Mouse (Mus musculus) WW6 (cell line): Measurements from ENCODE around the gene Slc25a3.

Experiments
- DNase-seq: peaks from one replicate; pipeline ENCODE4 v3.0.0-alpha.2; 2013; ENCODE audit warnings: low read depth, low spot score

Slc25a3 gene

GRCm38 (mm10) chr10:91123828-91124822, at the start of gene Slc25a3:
Slc25a3 (minus strand) TSS chr10:91124059.
- peak; percentile 98 for DNase-seq

GRCm38 (mm10) chr10:91172329-91173100, 48.7 kb upstream of the Slc25a3 start:
- no peak for DNase-seq

GRCm38 (mm10) chr10:91171455-91172328, 47.8 kb upstream of the Slc25a3 start:
- peak; percentile 73 for DNase-seq

- DNase-seq, result no peak
These were observed 47.2 kb upstream of the Slc25a3 start for GRCm38 (mm10) chr10:91171041-91171440.

- DNase-seq, result no peak
These were observed 46.5 kb upstream of the Slc25a3 start for GRCm38 (mm10) chr10:91170143-91170941.

- no peak for DNase-seq
These were observed 45.7 kb upstream of the Slc25a3 start for GRCm38 (mm10) chr10:91169414-91170065.

- DNase-seq, result no peak
These were observed 43.5 kb upstream of the Slc25a3 start for GRCm38 (mm10) chr10:91167352-91167751.

GRCm38 (mm10) chr10:91166890-91167289, 43.0 kb upstream of the Slc25a3 start:
- no peak for DNase-seq

GRCm38 (mm10) chr10:91165850-91166249, 42.0 kb upstream of the Slc25a3 start:
- DNase-seq, result no peak

- no peak for DNase-seq
These were observed 40.6 kb upstream of the Slc25a3 start for GRCm38 (mm10) chr10:91164491-91164890.

- no peak for DNase-seq
These were observed 38.8 kb upstream of the Slc25a3 start for GRCm38 (mm10) chr10:91162511-91163163.

- DNase-seq, result no peak
These were observed 38.2 kb upstream of the Slc25a3 start for GRCm38 (mm10) chr10:91162077-91162476.

GRCm38 (mm10) chr10:91161006-91161405, 37.1 kb upstream of the Slc25a3 start:
- DNase-seq, result no peak

GRCm38 (mm10) chr10:91158442-91158841, 34.6 kb upstream of the Slc25a3 start:
- DNase-seq, result no peak

GRCm38 (mm10) chr10:91156338-91156737, 32.5 kb upstream of the Slc25a3 start:
- DNase-seq, result no peak

- DNase-seq, result no peak
These were observed 30.1 kb upstream of the Slc25a3 start for GRCm38 (mm10) chr10:91153894-91154503.

GRCm38 (mm10) chr10:91145413-91145812, 21.6 kb upstream of the Slc25a3 start:
- DNase-seq, result no peak

GRCm38 (mm10) chr10:91143313-91144230, 19.7 kb upstream of the Slc25a3 start:
- no peak for DNase-seq
